Mouse (Mus musculus) C2C12 (cell line): Measurements from ENCODE around the gene Grip1.

Experiments
- CEBPB ChIP-seq: IDR thresholded peaks from one replicate; pipeline ENCODE4 v1.6.1; 2011; ENCODE audit warnings: low read depth, mild to moderate bottlenecking, control low read depth, moderate library complexity
- CTCF ChIP-seq: IDR thresholded peaks from one replicate; pipeline ENCODE4 v1.5.1; 2011; ENCODE audit not compliant: control insufficient read depth, insufficient read depth, insufficient read length
- USF1 ChIP-seq: IDR thresholded peaks from one replicate; pipeline ENCODE4 v1.6.1; 2011; ENCODE audit warnings: low read depth, mild to moderate bottlenecking, control low read depth, moderate library complexity

DNA sequence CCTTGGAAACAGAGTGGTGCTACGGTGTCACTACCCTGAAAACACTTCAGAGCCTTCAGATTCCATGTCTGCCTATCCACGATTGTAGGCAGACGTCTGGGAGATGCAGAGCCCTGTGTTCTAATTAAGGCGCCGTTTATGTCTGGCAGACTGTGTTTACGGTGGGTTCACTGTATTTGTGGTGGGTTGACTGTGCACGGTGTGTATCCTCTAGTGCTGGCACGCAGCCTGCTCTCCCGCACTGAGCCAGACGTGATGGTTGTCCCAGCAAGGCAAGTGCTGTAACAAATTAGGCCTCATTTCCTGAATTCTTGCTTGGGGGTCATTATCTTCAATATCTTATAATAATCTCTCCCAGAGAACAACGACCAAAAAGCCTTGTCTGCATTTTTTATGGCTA, 680.1 kb downstream of the Grip1 start:
- no peak for TF ChIP-seq CEBPB
- no peak for TF ChIP-seq CTCF
- no peak for TF ChIP-seq USF1
